Mouse (Mus musculus) monocyte, adult 2 months (primary cell): ENCODE measurements around the gene Psma5.

ENCODE experiments used
- DNase-seq, 2 experiments: peaks; one replicate each; pipeline ENCODE4 v3.0.0; 2022; ENCODE audit warnings: low spot score in 2 of 2, low read depth in 1 of 2

Psma5 gene

GRCm38 (mm10) chr3:108304747-108305146, 48.0 kb downstream of the Psma5 start:
- DNase-seq: no peak

DNA sequence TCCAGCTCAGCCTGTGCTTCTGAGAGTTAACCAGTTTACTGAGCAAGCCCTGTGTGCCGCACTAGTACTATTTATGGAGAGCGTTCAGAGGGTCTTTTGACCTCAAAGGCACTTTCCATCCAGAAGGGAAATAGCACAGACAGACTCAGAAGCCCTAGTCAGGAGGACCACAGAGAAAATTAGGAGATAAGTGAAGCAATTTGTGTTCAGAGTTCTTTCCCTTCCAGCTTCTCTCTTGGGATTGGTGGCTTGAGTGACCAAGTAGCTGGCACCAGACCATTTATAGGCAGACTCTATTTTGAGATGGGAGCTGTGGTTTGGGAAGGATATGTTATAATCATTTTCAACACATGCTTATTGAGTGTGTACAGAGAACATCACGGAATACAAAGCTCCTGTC, 49.7 kb downstream of the Psma5 start:
- no peak for DNase-seq

DNA sequence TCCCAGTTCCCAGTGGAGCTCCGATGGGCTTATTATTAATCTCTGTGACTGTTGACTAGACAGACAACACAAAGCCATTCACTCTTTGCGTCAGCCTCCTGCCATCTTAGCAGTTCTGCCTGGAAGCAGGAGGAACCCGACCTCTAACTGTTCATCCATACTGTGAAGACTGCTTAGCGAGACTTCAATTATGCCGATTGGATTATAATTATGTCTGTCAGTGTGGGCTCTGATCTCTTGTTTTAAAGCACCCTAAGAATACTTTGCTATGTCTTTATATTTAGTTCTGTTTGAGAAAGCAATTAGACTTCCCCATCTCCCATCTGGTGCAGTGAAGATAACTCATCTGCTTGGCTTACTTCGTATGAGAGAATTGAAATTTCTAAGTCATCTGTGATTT, 50.8 kb downstream of the Psma5 start:
- no peak for DNase-seq

DNA sequence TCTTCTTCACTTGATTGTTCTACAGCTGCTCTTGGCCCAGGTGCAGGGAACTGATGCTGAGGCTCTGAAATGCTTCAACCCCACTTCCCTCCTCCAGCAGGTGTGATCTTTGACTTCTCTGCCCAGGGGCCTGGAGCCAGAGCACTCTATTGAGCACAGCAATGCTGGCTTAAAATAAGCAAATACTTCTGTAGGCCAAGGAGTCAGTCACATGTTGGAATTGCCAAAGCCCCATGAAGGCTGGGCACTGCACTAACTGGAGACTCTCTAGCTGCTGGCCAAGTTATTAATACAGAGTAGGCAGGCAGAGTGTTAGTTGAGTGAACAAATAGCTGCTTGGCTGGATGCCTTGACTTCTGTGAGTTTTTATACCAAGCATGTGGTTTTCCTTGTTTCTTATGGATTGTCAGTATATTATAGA, 54.2 kb downstream of the Psma5 start:
- DNase-seq: no peak

- no peak for DNase-seq
Observed at GRCm38 (mm10) chr3:108311688-108312087, 55.0 kb downstream of the Psma5 start.

DNA sequence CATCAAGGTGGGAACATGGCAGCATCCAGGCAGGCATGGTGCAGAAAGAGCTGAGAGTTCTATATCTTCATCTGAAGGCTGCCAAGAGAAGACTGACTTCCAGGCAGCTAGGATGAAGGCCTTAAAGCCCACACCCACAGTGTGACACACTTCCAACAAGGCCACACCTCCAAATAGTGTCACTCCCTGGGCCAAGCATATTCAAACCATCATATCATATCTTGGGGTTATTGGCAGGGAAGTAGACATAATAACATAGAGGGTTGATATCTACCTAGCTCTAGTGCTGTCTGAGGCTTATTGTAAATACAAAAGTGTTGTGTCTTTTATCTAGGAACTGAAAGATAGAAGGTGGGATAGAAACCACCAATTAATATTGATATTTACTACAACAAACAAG, 55.7 kb downstream of the Psma5 start:
- DNase-seq: no peak

DNA sequence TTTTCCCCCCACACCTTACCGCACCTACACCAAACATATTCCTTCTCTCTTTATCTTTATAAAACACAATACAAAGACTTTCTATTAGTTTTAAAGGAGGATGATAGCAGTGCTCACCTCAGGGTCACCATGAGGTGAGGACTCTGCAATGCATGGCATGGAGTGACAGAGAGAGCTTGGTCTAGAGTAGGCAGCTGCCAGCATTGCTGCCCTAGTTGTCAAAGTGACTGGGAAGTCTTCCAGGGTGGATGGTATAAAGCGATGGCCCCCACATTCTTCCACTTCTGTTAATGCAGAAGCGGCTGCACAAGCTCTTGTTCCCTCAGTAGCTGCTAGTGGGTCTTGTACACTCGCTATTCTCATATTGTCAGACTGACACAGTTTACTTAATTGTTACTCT, 56.4 kb downstream of the Psma5 start:
- no peak for DNase-seq

DNA sequence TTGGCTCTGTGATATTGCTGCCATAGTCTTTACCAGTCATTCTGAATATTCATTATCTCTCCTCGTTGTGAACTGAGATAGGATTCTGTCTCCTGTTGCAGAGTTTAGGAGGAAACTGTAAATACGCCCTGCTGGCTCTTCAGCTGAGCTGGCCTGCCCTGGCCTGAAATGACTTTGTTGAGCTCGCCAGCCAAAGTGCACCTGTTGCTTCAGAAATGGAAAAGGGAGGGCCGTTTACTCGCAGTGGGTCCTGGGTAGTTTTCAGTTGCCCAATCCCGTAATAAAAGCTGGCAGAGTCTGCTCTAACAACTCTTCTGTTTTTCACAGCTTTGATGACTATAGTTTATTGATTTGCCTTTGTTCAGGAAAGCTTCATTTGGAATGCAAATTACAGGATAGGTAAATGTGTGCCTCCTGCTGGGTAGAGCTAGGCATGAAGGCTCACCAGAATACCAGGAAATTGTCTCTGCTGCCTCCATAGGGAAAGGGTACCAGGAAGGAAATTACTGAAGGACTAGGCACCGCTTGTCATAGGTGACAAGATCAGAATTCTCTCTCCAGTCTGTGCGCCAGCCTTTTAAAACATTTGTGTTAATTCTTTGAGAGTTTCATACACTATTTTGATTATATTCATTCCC, 57.4 kb downstream of the Psma5 start:
- DNase-seq: no peak

GRCm38 (mm10) chr3:108318517-108318916, 61.8 kb downstream of the Psma5 start:
- no peak for DNase-seq

GRCm38 (mm10) chr3:108321671-108322070, 64.9 kb downstream of the Psma5 start:
- no peak for DNase-seq

GRCm38 (mm10) chr3:108322136-108322535, 65.4 kb downstream of the Psma5 start:
- no peak for DNase-seq

DNA sequence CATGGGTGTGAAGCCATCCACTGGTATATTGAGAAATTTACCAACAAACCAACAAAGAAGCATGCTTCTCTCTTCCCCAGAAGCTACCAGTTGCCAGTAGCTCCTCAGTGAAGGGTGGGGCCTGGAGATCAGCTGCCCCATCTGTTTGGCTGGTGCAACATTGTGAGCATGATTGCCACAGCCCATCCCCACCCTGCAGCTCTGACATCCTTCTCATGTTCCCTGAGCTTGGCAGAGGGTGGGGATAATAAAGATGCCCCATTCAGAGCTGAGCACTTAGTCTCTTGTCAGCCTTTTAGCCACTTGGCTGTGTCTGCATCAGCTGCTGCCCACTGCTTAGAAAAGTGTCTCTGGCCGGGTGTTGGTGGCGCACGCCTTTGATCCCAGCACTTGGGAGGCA, 66.2 kb downstream of the Psma5 start:
- DNase-seq: peak in 1 of 2 experiments; percentile 19

- DNase-seq: no peak
Observed at GRCm38 (mm10) chr3:108324837-108325236, 68.1 kb downstream of the Psma5 start.

- no peak for DNase-seq
Observed at GRCm38 (mm10) chr3:108325521-108325920, 68.8 kb downstream of the Psma5 start.

GRCm38 (mm10) chr3:108327275-108327674, 70.5 kb downstream of the Psma5 start:
- no peak for DNase-seq

DNA sequence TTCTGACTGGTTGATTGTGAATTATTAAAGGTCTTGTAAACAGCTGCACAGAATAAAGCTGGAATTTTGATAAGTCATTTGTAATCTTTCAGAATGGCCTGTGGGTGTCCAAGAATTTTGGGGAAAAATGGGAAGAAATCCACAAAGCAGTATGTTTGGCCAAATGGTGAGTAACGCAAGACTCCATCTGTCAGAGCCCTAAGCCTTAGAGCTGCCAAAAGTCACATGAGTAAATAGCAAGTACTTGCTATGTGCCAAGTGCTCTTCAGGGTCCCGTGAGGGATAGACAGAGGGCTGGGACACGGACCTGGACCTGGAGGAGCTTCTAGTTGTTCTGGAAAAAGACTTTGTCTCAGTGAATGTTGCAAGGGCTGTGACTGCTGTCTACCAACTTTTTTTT, 71.2 kb downstream of the Psma5 start:
- DNase-seq: no peak

DNA sequence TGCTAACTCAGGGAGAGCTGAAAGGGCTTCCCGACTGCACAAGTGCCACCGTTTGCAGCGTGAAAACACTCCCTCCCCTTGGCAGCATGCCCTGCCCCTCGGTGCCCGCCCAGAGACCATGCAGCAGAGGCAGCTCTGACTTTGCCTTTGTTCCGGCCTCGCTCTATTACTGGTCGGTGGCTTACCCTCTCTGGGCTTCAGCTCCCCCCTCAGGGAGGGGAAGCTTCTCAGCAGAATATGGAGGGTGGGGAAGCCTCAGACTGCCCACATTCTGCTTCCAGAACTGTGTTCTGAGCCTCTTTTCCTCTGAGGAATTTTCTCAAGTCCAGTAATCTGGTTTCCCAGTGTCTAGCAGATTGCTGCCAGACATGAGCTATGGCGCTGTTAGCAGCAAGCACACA, 71.7 kb downstream of the Psma5 start:
- no peak for DNase-seq
